Mouse (Mus musculus) lung, postnatal 0 days (tissue): Measurements from ENCODE around the gene Plxnc1.

ENCODE experiments used
- CTCF ChIP-seq: IDR thresholded peaks from 2 replicates; pipeline ENCODE4 v1.5.1; 2016; ENCODE audit warnings: antibody characterized with exemption, mild to moderate bottlenecking
- EP300 ChIP-seq: IDR thresholded peaks from 2 replicates; pipeline ENCODE4 v1.6.1; 2016; ENCODE audit warnings: antibody characterized with exemption, mild to moderate bottlenecking, control low read depth

DNA sequence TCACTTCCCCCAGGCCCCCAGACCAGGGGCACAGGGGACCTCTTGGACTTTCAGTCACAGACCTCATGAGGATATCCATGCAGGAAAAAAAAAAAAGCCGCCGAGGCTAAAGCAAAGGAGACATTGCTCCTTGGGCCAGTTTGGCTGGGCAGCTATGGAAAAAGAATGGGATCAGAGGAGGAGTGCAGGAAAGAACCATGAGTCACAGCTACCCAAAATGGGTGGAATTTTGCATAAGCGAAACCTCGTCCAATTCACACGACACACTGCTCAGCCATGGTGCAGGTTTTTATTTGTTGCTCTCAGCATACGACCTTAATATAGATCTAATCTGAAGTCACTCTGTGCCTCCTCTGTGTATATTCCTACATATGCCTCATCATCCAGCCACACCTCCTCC is 28.9 kb downstream of the Plxnc1 start:
- TF ChIP-seq CTCF = no peak
- no peak for TF ChIP-seq EP300
